Mouse (Mus musculus) common myeloid progenitor, adult 5-6 weeks (primary cell): ENCODE data around the gene Abcg5. TPM values are rescaled to one million over a fixed set of nuclear protein-coding genes. Genes with fewer than 3 reads are reported as not detected.

Experiments used
- ATAC-seq: replicated peaks from 2 replicates; pipeline ENCODE4 v1.8.0; 2016; ENCODE audit warnings: low read depth, mild to moderate bottlenecking, moderate TSS enrichment, inconsistent platforms; ENCODE audit not compliant: poor library complexity, severe bottlenecking
- total RNA-seq: library from RNA; stranded (forward); fragments of 200-1000, 187-1606 nt; gene quantifications from 2 replicates; pipeline ENCODE4 v1.2.3, GENCODE M21; 2017

The Abcg5 gene
- total RNA-seq, result not detected in 2 replicates

DNA sequence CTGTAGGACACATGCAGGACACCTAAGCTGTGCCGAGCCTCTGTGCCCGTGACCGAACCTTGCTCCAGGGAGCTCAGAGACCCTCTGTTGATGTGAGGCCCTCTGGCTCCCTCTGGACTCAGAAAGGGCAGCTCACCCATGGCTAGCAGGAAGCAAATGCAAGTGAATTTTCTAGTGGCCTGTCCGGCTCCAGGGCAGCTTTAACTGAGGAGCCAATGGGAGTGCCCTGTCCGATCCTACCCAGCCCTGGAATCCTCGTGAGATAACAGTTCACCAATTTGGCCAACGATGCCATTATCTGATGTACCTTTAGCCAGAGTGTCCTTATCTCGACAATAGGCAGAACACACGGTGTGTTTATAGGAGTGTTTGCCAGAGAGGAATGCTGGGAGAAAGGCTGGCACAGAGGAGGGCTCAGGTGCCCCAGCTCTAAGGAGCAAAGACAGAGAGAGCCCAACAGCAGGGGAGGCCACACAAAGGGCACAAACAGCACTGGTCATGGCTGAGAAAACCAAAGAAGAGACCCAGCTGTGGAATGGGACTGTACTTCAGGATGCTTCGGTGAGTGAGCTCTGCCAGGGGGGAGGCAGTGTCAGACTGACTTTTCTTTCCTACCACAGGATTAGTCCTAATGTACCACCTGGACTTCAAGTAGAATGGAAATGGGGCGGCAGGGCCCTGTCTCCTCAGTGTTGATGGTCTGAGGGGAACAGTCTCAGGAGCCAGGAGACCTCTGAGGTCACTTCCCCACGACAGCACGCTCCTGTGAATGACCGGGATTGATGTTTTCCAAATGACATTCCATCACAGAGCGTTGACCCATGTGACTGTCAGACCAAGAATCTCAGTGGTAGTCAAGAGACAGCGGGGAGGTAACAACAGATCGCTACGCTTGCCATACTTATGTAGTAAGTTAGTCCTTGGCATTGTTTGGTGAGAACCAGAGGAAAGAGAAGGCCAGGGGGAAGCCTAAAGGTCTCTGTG, at the start of gene Abcg5:
TSS of gene Abcg5 (minus strand) at position 278 of the 984 bp plus-strand sequence.
- ATAC-seq, result no peak

DNA sequence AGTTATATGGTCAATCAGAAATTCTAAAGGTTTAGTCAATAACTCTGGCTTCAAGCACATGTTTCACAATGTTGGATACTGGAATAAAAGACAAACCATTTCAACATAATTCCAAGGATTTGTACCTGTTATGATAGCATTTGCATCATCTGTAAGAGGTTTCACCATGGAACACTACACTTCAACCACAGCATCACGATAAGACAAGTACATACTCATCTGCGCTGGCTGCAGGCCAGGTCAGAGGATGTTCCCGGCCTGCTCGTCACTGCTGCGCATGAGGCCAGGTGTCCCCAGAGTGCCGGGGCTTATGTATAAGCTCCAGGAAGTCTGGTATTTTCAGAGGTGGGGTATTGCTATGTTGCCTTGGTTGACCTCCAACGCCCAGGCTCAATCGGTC, 49.8 kb upstream of the Abcg5 start:
- no peak; the same call in 1 of the 2 replicates for ATAC-seq

DNA sequence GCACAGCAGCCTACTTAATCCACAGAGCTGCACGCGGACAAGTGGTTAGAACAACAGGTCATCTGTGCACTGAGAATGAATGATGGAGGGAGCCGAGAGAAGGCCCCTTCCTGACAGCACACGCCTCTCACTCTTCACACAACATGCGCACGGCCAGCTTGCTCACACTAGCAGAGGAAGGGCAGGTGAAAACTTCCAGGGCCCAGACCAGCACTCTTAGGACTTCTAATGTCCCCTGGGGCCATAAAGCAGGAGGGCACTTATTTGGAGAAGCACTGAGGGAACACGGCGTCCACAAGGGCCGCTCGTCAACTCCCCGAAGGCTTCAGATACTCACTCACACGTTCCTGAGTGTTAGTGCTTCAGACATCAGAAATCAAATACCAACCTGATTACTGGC, 48.5 kb upstream of the Abcg5 start:
- ATAC-seq, result no peak

DNA sequence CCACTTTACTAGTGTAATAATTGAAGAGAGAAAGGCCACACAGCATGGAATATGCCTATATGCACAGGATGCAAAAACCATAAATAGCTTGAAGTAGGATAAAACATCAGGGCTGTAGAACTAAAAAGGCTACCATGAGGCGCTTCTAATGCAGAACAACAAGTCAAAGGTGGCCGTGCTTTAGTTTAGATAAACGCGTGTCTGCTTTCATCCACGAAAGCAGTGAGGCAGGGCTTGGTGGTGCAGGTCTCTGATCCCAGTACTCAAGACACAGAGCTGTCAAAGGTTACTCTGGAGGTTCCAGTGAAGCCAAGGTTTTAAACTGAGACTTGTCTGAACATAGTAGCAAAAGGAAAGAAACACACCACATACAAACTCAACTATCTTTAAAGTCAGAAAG, 46.3 kb upstream of the Abcg5 start:
- no peak for ATAC-seq

GRCm38 (mm10) chr17:84728201-84728911, 45.5 kb upstream of the Abcg5 start:
- ATAC-seq, result peak; percentile 54; the same call in 1 of the 2 replicates

DNA sequence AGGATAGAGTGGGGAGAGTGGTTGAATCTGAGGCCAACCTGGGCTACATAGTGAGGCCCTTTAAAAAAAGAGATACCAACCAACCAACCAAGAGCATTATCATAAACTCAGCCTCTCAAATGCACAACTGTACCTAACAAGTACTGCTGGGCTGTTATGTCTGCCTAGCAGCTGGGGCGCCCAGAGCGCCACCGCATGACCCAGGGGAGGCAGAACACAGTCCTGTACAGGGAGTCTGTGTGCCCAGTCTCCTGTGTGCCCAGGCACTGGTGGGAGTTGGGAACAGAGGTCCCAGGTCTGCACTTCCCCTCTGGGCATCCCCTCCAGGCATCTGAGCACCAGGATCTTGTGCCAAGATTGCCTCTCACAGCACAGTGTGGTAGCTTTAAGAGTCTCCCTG, 42.4 kb upstream of the Abcg5 start:
- no peak for ATAC-seq

DNA sequence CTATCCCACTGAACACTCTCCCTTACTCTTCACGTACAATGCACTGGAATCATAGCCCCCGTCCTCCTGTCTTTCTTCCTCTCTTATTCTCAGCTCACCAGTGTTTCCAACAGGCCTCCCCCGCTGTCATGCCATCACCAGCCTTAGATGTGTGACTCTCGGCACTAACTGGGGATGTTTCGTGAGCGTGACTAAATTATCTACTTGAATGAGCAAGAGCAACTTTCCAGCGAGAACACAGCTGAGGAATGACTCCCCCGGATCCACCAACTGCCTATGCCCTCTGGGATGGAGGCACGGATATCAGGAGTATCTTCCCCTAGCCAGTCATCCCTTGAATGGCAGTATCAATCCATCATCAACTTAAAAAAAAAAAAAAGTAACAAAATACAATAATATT, 41.2 kb upstream of the Abcg5 start:
- no peak for ATAC-seq

DNA sequence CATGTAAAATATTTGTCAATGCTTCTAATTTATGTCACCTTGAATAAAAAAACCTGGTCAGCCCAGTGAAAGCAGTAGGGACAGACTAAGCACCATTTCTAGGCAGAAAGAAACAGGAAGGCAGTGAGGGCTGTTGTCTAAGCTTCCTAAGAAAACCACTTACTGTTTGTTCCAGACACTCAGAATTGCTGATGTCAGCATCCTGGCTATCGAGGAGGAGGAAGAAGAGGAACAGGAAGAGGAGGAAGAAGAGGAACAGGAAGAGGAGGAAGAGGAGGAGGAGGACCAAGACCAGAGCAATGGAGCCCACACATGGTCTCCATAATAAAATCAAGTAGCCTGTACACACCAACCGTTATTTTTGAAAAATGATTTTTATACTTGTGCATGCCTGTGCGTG, 36.3 kb upstream of the Abcg5 start:
- ATAC-seq, result no peak

GRCm38 (mm10) chr17:84717416-84717815, 34.6 kb upstream of the Abcg5 start:
- ATAC-seq, result no peak

GRCm38 (mm10) chr17:84716252-84716872, 33.6 kb upstream of the Abcg5 start:
- no peak for ATAC-seq

- ATAC-seq, result no peak
Measured at GRCm38 (mm10) chr17:84714930-84715329, 32.1 kb upstream of the Abcg5 start.

- no peak for ATAC-seq
Measured at GRCm38 (mm10) chr17:84713563-84714164, 30.9 kb upstream of the Abcg5 start.

DNA sequence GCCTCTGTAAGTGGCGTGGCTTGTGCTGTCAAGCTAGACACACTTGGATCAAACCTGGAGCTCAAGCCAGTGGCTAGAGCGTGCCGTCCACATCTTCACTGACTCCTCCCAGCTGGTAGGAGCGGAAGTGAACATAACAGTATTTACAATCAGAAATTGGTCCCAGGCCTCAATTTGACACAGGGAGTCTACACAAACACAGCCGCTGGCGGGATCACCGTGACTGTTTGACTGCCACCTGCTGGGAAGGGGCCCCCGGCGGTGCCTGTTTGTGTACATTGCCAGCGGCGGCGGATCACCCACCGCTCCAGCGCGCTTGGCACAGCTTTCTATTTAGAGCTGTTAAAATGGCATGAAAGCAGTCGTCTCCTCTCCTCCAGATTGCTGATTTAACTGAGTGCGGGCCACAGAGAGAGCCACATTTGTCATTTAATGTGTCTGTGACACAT, 26.6 kb upstream of the Abcg5 start:
- ATAC-seq, result no peak

GRCm38 (mm10) chr17:84708818-84709217, 26.0 kb upstream of the Abcg5 start:
- ATAC-seq, result no peak

DNA sequence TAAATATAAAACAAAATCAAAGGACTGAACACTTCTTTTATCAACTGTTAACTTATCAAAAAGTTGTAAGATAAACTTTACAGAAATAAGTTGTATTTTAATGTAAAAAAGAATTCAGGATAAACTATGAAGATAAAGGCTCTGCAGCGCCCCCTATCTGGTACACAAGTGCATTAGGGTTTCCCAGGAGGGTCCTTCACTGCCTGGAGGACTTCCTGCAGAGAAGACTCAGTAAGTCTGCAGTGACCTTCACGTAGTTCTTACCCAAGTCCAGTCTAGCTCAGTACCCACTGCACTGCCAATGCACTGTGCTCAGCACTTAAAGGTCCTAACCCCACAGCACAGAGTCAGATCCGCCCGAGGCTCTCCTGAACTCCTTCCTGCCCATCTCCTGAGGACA, 24.6 kb upstream of the Abcg5 start:
- ATAC-seq, result no peak

- peak; percentile 94 for ATAC-seq
Measured at GRCm38 (mm10) chr17:84698727-84699126, 15.9 kb upstream of the Abcg5 start.

GRCm38 (mm10) chr17:84696537-84696936, 13.7 kb upstream of the Abcg5 start:
- no peak for ATAC-seq

DNA sequence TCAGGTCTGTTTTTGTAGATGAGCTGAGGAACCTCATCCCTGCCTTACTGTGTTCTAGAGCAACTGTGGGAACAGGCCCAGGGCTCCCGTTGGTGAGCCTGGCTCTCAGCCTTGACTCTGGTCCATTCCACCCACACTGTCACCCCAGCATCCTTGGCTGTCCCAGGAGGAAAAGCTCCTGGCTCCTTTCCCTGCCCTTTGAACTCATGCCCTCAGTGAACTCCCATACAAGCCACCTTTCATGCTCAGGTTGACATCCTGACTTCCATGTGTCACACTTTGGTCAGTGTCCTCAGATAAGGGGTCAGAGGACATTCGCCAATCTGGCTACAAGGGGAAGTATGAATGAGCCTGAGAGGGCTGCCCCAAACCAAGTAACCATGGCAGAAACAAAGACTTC, 10.9 kb upstream of the Abcg5 start:
- no peak for ATAC-seq

DNA sequence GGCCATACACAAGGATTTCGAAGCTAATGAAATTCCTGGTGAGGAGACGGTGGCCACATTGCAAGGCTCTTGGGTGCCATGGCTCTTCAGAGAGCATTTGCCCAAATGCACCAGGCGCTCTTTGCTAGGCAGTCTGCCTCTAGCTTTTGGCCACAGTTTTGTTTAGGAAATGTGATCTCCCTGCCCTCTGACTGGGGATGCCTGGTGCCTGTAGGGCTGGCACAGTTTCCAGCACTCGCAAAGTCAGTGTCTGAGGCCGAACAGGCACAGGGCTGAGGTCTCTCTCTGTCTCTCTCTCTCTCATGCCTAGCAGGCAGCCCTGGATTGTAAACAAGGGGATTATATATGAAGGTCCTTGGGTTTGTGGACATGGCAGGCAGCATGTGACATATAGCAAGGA, 7.3 kb upstream of the Abcg5 start:
- ATAC-seq, result no peak

GRCm38 (mm10) chr17:84689316-84689715, 6.5 kb upstream of the Abcg5 start:
- ATAC-seq, result no peak
